In genomic region chr3:121460473-121461193, GRCm38 (mm10) we compare ENCODE assay signal across 18 mouse cellular contexts. TPM values are rescaled to one million over a fixed set of nuclear protein-coding genes. Genes with fewer than 3 reads are reported as not detected.
A peak's percentile ranks its signal among the peaks of the same experiment; 100 is the strongest.
DNase-seq lines count a peak whose midpoint lies in the region; ATAC-seq and TF ChIP-seq lines count a peak whose summit lies in the region.
"Had no signal": no experiment of that assay in that cellular context is flagged by ENCODE, and none has a peak within 500 bp of the region (broad histone marks: within the 10 kb centered on the region; RNA-seq: fewer than 3 reads in every experiment).

No protein-coding gene starts in this region.

- no peak for TF ChIP-seq CTCF in bone marrow, adult 2 months (IDR thresholded peaks at IDR 0.05; ENCODE audit: control insufficient read depth, insufficient read depth, low read length)

- no peak overlapping the region for H3K27ac ChIP-seq in kidney, embryonic 16.5 days (ENCODE audit: low read length)
- peak overlapping the region; percentile 23; the same call in 1 of the 2 replicates for H3K27ac ChIP-seq in bone marrow, adult 2 months (ENCODE audit: control insufficient read depth, insufficient read depth, low read depth, low read length, poor library complexity)
- 0 out of 2 replicates have a peak overlapping the region, but pooled peaks have one; percentile 2 for H3K27ac ChIP-seq in limb, embryonic 14.5 days (replicated peaks; ENCODE audit: low read depth, low read length)
- H3K27ac ChIP-seq: forebrain, embryonic 15.5 days; hindbrain, embryonic 14.5 days; kidney, postnatal 0 days had no signal

- ATAC-seq in kidney, embryonic 16.5 days (ENCODE audit: low FRiP score, low TSS enrichment): peak; percentile 39
- no peak for ATAC-seq in limb, embryonic 14.5 days (ENCODE audit: low FRiP score, low read depth)
- ATAC-seq in megakaryocyte-erythroid progenitor cell, adult 5-6 weeks (replicated peaks; ENCODE audit: low FRiP score, low TSS enrichment, poor library complexity, severe bottlenecking): peak; percentile 96
- ATAC-seq: forebrain, embryonic 15.5 days; midbrain, embryonic 16.5 days had no signal

- intact Hi-C loops in left cerebral cortex, postnatal 36 days (cut with DNase I): no loop called here

- no peaks in the 10 kb centered on the region for H3K27me3 ChIP-seq in kidney, embryonic 16.5 days (ENCODE audit: insufficient read depth, low read length)
- H3K27me3 ChIP-seq in limb, embryonic 14.5 days (ENCODE audit: control insufficient read depth, insufficient read depth, low read length): no peaks in the 10 kb centered on the region
- H3K27me3 ChIP-seq: forebrain, embryonic 15.5 days had no signal

- H3K4me3 ChIP-seq in kidney, embryonic 16.5 days (ENCODE audit: low read length): no peak overlapping the region
- H3K4me3 ChIP-seq in bone marrow, adult 2 months (replicated peaks; ENCODE audit: control insufficient read depth, low read depth, low read length): no peak overlapping the region
- H3K4me3 ChIP-seq in limb, embryonic 14.5 days (replicated peaks; ENCODE audit: low read length): no peak overlapping the region
- H3K4me3 ChIP-seq: forebrain, embryonic 15.5 days had no signal

- no peak for DNase-seq in kidney, adult 8-10 months
- no peak for DNase-seq in limb, embryonic 14.5 days (ENCODE audit: low spot score)
- no peak for DNase-seq in layer of hippocampus, postnatal 10 days (ENCODE audit: low spot score in 2 of 2)
- no peak for DNase-seq in left cerebral cortex, postnatal 36 days (ENCODE audit: low spot score in 2 of 2)
- DNase-seq in urinary bladder, postnatal 14 days (ENCODE audit: low spot score): no peak
- DNase-seq: B cell, adult 2 months; cerebellum, adult 11 months; gastrocnemius, postnatal 14 days; layer of hippocampus, postnatal 36 days; right cerebral cortex, postnatal 14 days had no signal

- no peak for TF ChIP-seq POLR2A in bone marrow, adult 2 months (IDR thresholded peaks at IDR 0.05; ENCODE audit: borderline replicate concordance, control insufficient read depth, low read depth, low read length)
- TF ChIP-seq POLR2A in limb, embryonic 14.5 days (IDR thresholded peaks at IDR 0.05; ENCODE audit: borderline replicate concordance, extremely low read depth, insufficient read depth, insufficient read length): no peak

- 86% methylated on average over 16 of the region's 16 CpGs for WGBS in kidney, embryonic 16.5 days
- 42% methylated on average over 16 of the region's 16 CpGs for WGBS in bone marrow, adult 2 months
- WGBS in limb, embryonic 14.5 days: 88% methylated on average over 16 of the region's 16 CpGs

- H3K36me3 ChIP-seq in kidney, embryonic 16.5 days (ENCODE audit: insufficient read depth, low read length): peaks cover 44% of the 10 kb centered on the region
- H3K36me3 ChIP-seq in limb, embryonic 14.5 days (ENCODE audit: control insufficient read depth, insufficient read depth, low read length): peaks cover 61% of the 10 kb centered on the region

- no peak overlapping the region for H3K9ac ChIP-seq in kidney, embryonic 16.5 days (replicated peaks; ENCODE audit: low read length)
- no peak overlapping the region for H3K9ac ChIP-seq in limb, embryonic 14.5 days (ENCODE audit: low read depth, low read length, severe bottlenecking)
- H3K9ac ChIP-seq: forebrain, embryonic 15.5 days; hindbrain, embryonic 14.5 days had no signal

- no peak overlapping the region for H3K4me2 ChIP-seq in kidney, embryonic 16.5 days (replicated peaks; ENCODE audit: low read depth, low read length)
- H3K4me2 ChIP-seq in limb, embryonic 14.5 days (replicated peaks; ENCODE audit: low read depth, low read length, severe bottlenecking): no peak overlapping the region
- H3K4me2 ChIP-seq: forebrain, embryonic 15.5 days; hindbrain, embryonic 14.5 days had no signal

- no peaks in the 10 kb centered on the region for H3K4me1 ChIP-seq in kidney, embryonic 16.5 days (ENCODE audit: insufficient read depth, low read length)
- no peaks in the 10 kb centered on the region; the same call in 1 of the 2 replicates for H3K4me1 ChIP-seq in bone marrow, adult 2 months (ENCODE audit: control insufficient read depth, insufficient read depth, low read length)
- H3K4me1 ChIP-seq in limb, embryonic 14.5 days (ENCODE audit: control insufficient read depth, insufficient read depth, low read length): peaks cover 12% of the 10 kb centered on the region

- H3K9me3 ChIP-seq in kidney, embryonic 16.5 days (ENCODE audit: low read length): no peaks in the 10 kb centered on the region
- H3K9me3 ChIP-seq in limb, embryonic 14.5 days (ENCODE audit: control insufficient read depth, low read length): no peaks in the 10 kb centered on the region
- H3K9me3 ChIP-seq: forebrain, embryonic 15.5 days had no signal

RNA-seq across cellular contexts. Expression of gene Cnn3, which starts 34.3 kb away (rescaled TPM):
- 620 and 668 TPM in 2 replicates for polyA plus RNA-seq in kidney, embryonic 16.5 days (2015; fragmentation: Nextera tagmentation; extraction: Ambion mirVana)
- polyA plus RNA-seq in bone marrow, adult 2 months (2011; ENCODE audit: insufficient read depth, insufficient read length, low replicate concordance, missing spikeins): 26.3 and 64.4 TPM in 2 replicates
- polyA plus RNA-seq in limb, embryonic 14.5 days (2012; rRNA removed): 674 and 696 TPM in 2 replicates
- 746 and 782 TPM in 2 replicates for polyA plus RNA-seq in limb, embryonic 14.5 days (2014; fragmentation: Nextera tagmentation; extraction: Ambion mirVana)
- 29.9 and 35.0 TPM in 2 replicates for total RNA-seq in megakaryocyte-erythroid progenitor cell, adult 5-6 weeks (2014; fragmentation: Nextera tagmentation)
- total RNA-seq in megakaryocyte-erythroid progenitor cell, adult 5-6 weeks (2017): 25.8 and 27.0 TPM in 2 replicates
- total RNA-seq in layer of hippocampus, postnatal 10 days (2021): 100 to 1,000 TPM; 128 to 134 TPM
- 10 to 100 TPM; 63.0 to 67.5 TPM for total RNA-seq in left cerebral cortex, postnatal 36 days (2021)
- total RNA-seq: MEL had no signal
